Mouse (Mus musculus): Measurements from ENCODE around the gene Mrpl54. TPM values are rescaled to one million over a fixed set of nuclear protein-coding genes. Genes with fewer than 3 reads are reported as not detected.

Mrpl54 gene
- polyA plus RNA-seq, 1 experiment: 169 TPM

DNA sequence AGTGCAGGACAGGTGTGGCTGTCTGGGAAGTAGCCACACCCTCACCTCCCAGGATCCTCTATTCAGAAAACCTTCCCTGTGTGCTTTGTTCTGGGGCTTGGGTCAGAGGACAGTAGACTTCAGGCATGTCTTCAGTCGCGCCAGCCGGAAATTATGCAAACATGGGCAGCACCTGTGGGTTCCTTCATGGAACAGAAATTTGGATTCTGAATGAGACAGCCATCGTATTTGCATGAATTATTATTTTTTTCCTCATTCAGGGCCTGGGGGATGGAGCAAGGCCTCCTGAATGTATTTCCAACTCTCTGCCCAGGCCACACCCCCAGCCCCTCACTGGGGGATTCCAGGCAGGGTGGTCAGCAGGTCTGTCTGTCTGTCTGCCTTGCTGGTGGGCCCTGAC lies 5.7 kb downstream of the Mrpl54 start:
- H3K4me1 ChIP-seq (ENCODE audit: control insufficient read depth, insufficient read depth, insufficient read length, low read length): peaks cover 4% of the 10 kb centered on the region; the same call in 1 of the 2 replicates
- WGBS: 90% methylated on average over 4 of the region's 4 CpGs
- H3K27ac ChIP-seq (ENCODE audit: insufficient read depth, low read depth, low read length): no peak overlapping the region
- peaks cover 7% of the 10 kb centered on the region for H3K27me3 ChIP-seq (ENCODE audit: control insufficient read depth, insufficient read depth, low read length)
- H3K36me3 ChIP-seq (ENCODE audit: control insufficient read depth, insufficient read depth, low read length): peaks cover 4% of the 10 kb centered on the region; the same call in 1 of the 2 replicates
- TF ChIP-seq POLR2A (IDR thresholded peaks at IDR 0.05; ENCODE audit: low read depth, low read length) (no peak), CTCF (IDR thresholded peaks at IDR 0.05; ENCODE audit: extremely low read depth, insufficient read length, insufficient replicate concordance, low read depth, low read length) (no peak)
- H3K4me3 ChIP-seq (ENCODE audit: low read depth, low read length): no peak overlapping the region

DNA sequence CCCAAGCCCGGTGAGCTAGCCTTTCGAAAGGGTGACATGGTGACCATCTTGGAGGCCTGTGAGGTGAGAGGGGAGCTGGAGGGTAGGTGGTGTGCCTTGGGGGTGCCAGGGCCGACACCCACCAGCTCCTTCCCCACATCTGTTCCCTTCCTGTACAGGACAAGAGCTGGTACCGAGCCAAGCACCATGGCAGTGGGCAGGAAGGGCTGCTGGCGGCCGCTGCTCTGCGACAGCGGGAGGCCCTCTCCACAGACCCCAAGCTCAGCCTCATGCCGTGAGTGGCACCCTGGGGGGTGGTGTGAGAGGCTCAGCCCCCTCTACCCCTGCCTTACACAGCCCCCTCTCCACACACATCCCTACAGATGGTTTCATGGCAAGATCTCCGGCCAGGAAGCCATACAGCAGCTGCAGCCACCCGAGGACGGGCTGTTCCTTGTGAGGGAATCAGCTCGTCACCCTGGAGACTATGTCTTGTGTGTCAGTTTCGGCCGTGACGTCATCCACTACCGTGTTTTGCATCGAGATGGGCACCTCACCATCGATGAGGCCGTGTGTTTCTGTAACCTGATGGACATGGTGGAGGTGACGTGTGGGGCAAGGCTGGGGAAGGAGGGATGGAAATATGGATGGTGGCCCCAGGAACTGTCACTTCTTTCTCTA lies 7.4 kb downstream of the Mrpl54 start:
- Histone ChIP-seq H3K4me1 (ENCODE audit: control insufficient read depth, insufficient read depth, insufficient read length, low read length) (peaks cover 2% of the 10 kb centered on the region; the same call in 1 of the 2 replicates), H3K27ac (ENCODE audit: insufficient read depth, low read depth, low read length) (no peak overlapping the region), H3K27me3 (ENCODE audit: control insufficient read depth, insufficient read depth, low read length) (peaks cover 7% of the 10 kb centered on the region), H3K36me3 (ENCODE audit: control insufficient read depth, insufficient read depth, low read length) (peaks cover 3% of the 10 kb centered on the region; the same call in 1 of the 2 replicates), H3K4me3 (ENCODE audit: low read depth, low read length) (no peak overlapping the region)
- TF ChIP-seq CTCF (IDR thresholded peaks at IDR 0.05; ENCODE audit: extremely low read depth, insufficient read length, insufficient replicate concordance, low read depth, low read length) (no peak), POLR2A (IDR thresholded peaks at IDR 0.05; ENCODE audit: low read depth, low read length) (no peak)
- WGBS: 46% methylated on average over 21 of the region's 21 CpGs

DNA sequence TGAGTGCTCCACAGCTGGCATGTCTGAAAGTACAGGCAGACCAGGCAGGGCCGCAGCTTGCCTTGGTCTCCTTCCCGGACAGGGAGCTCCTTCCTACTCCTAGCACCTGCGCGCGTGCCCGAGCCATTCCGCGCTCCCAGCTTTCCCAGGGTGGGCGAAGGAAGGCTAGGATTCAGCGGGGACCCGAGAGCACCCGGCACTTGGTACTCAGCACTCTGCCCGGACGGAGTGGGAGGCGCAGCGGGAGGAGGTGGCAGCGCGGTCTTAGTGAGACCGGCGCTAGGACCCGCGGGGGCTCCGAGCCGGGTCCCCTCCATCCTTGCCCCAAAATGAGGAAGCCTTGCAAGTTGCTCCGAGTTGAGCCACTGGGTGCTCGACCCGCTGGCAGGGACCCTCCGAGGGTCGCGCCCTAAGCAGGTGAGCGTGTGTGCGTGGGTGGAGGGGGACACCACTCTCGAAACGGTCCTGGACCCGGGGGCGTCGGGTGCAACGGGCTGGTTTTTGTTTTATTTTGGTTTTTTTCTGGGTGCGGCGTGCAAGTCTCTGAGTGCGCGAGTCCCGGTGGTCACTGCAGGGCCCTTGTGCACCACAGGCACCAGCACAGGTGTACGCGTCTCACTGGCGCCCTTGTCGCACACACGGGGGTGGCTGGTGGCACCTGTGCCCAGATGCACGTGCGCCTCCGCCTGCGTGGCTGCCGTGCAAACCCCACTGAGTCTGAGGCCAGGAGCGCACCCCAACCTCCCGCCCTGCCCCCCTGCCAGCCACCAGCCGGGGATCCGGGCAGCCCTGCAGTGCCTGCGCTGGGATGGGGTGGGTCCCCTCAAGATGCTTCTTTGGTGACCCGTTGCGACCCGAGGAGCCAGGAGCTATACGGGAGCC lies 9.3 kb downstream of the Mrpl54 start:
- WGBS: 1% methylated on average over 62 of the region's 62 CpGs
- H3K27me3 ChIP-seq (ENCODE audit: control insufficient read depth, insufficient read depth, low read length): peaks cover 18% of the 10 kb centered on the region
- peaks cover 2% of the 10 kb centered on the region; the same call in 1 of the 2 replicates for H3K4me1 ChIP-seq (ENCODE audit: control insufficient read depth, insufficient read depth, insufficient read length, low read length)
- TF ChIP-seq CTCF (IDR thresholded peaks at IDR 0.05; ENCODE audit: extremely low read depth, insufficient read length, insufficient replicate concordance, low read depth, low read length) (no peak), POLR2A (IDR thresholded peaks at IDR 0.05; ENCODE audit: low read depth, low read length) (0 out of 2 replicates have a peak, but pooled peaks have one; percentile 24)
- H3K36me3 ChIP-seq (ENCODE audit: control insufficient read depth, insufficient read depth, low read length): no peaks in the 10 kb centered on the region
- peak overlapping the region; percentile 52 for H3K4me3 ChIP-seq (ENCODE audit: low read depth, low read length)
- no peak overlapping the region for H3K27ac ChIP-seq (ENCODE audit: insufficient read depth, low read depth, low read length)

DNA sequence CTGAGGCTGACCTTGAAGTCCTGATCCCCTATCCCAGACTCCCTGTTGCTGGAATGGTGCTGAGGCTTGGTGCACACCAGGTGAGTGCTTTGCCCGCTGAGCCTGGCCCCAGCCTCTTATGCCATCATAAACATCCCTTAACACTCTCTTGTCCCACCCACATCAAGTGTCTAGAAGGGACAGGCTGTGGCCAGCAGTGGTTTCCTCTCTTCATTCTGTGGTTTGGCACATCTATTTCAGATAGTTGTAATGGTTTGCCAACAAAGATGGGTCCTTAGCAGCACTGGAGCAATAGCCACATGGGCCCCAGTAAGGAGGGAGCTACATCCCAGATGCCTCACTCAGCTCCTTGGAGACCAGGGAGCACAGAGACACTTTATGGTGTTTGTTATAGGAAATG lies 11.8 kb downstream of the Mrpl54 start:
- peaks cover 10% of the 10 kb centered on the region for H3K4me1 ChIP-seq (ENCODE audit: control insufficient read depth, insufficient read depth, insufficient read length, low read length)
- no peak overlapping the region for H3K27ac ChIP-seq (ENCODE audit: insufficient read depth, low read depth, low read length)
- TF ChIP-seq CTCF (IDR thresholded peaks at IDR 0.05; ENCODE audit: extremely low read depth, insufficient read length, insufficient replicate concordance, low read depth, low read length) (no peak), POLR2A (IDR thresholded peaks at IDR 0.05; ENCODE audit: low read depth, low read length) (no peak)
- WGBS: 42% methylated on average over 1 of the region's 1 CpGs
- H3K4me3 ChIP-seq (ENCODE audit: low read depth, low read length): no peak overlapping the region
- H3K36me3 ChIP-seq (ENCODE audit: control insufficient read depth, insufficient read depth, low read length): no peaks in the 10 kb centered on the region
- peaks cover 22% of the 10 kb centered on the region for H3K27me3 ChIP-seq (ENCODE audit: control insufficient read depth, insufficient read depth, low read length)

DNA sequence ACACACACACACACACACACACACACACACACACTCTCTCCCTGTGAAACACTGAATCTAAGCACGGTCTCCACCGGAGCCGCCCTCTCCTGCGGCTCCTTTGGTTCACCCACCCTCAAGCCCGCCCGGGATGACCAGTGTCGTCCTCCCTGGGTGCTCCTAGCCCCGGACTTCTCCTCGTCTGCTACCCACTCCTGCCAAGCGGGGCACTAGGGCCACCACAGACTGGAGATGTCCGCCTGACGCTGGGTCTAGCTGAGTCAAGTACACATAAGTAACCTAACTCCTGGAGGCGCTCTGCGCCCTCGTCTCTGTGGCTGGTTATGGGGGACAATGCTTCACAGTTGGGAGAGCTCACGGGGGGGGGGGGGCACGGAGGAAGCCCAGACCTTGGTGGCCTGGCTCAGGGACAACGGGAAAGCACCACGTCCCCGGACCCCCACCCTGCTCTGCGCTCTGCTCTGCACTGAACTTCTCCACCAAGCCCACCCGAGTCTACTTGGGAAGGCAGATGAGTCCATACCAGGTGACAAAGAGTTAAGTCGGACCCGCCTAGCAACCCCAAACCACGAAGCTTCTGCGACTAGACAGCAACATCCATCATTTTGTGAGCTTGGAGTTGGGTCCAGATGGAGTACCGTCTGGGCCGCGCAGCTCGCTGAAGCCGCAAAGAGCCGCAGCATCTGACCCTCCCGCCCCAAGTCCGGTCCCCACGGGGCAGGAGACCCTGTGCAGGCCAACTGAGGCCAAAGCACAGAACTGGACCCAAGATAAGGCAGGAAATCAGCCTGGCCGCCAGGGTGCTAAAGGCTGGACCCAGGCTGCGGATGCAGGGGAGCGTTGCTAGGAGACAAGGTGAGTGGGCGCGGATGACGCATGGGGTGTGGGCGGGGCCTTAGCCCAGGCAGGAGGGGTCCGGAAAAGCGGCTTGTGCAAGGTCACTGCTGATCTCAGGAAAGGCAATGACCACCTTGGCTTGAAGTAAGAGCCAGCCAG lies 14.0 kb downstream of the Mrpl54 start, which contains the start of gene Matk:
Gene Matk (plus strand): TSS at position 512 of the 996 bp plus-strand sequence.
- Histone ChIP-seq H3K36me3 (ENCODE audit: control insufficient read depth, insufficient read depth, low read length) (no peaks in the 10 kb centered on the region; the same call in 1 of the 2 replicates), H3K27ac (ENCODE audit: insufficient read depth, low read depth, low read length) (no peak within 1 kb of the TSS), H3K4me1 (ENCODE audit: control insufficient read depth, insufficient read depth, insufficient read length, low read length) (peaks cover 31% of the 10 kb centered on the region), H3K27me3 (ENCODE audit: control insufficient read depth, insufficient read depth, low read length) (peaks cover 22% of the 10 kb centered on the region), H3K4me3 (ENCODE audit: low read depth, low read length) (no peak within 1 kb of the TSS)
- WGBS: 13% methylated on average over 44 of the region's 44 CpGs
- TF ChIP-seq CTCF (IDR thresholded peaks at IDR 0.05; ENCODE audit: extremely low read depth, insufficient read length, insufficient replicate concordance, low read depth, low read length): no peak
- no peak for TF ChIP-seq POLR2A (IDR thresholded peaks at IDR 0.05; ENCODE audit: low read depth, low read length)

DNA sequence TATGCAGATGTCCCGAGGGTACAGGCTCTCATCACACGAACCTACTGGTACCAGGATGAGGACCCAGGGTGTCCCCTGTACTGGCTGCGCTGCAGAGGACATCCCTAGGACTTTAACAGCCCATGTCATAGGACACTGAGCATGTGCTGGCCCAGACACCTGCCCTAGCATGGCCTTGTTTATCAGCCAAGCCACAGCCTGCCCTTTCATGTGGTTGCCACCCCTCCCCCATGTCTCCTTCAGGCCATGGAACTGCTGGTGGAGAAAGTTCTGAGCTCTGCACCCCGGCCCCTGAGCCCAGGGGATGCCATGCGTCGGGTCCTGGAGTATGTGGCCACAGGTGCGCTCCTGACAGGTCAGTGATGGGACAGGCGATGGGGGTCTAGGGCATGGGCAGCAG lies 17.3 kb downstream of the Mrpl54 start:
- peaks cover 38% of the 10 kb centered on the region for H3K4me1 ChIP-seq (ENCODE audit: control insufficient read depth, insufficient read depth, insufficient read length, low read length)
- H3K4me3 ChIP-seq (ENCODE audit: low read depth, low read length): no peak overlapping the region
- WGBS: 82% methylated on average over 8 of the region's 8 CpGs
- H3K27me3 ChIP-seq (ENCODE audit: control insufficient read depth, insufficient read depth, low read length): peaks cover 15% of the 10 kb centered on the region
- TF ChIP-seq CTCF (IDR thresholded peaks at IDR 0.05; ENCODE audit: extremely low read depth, insufficient read length, insufficient replicate concordance, low read depth, low read length) (no peak), POLR2A (IDR thresholded peaks at IDR 0.05; ENCODE audit: low read depth, low read length) (no peak)
- no peak overlapping the region for H3K27ac ChIP-seq (ENCODE audit: insufficient read depth, low read depth, low read length)
- H3K36me3 ChIP-seq (ENCODE audit: control insufficient read depth, insufficient read depth, low read length): no peaks in the 10 kb centered on the region; the same call in 1 of the 2 replicates

Measured in small intestine, adult 2 months (tissue).